Mouse (Mus musculus) kidney, adult 2 months (tissue): ENCODE results near the gene Tekt4. TPM values are rescaled to one million over a fixed set of nuclear protein-coding genes. Genes with fewer than 3 reads are reported as not detected.

Experiments
- DNase-seq: peaks from one replicate; pipeline ENCODE4 v3.0.0; 2021
- H3K27ac ChIP-seq: fragments of 200-500 bp; 2 replicates; pipeline ENCODE4 v1.5.1; 2012; ENCODE audit warnings: low read depth, low read length, control low read depth, inconsistent platforms; ENCODE audit not compliant: insufficient read depth
- H3K27me3 ChIP-seq: fragments of 200-500 bp; replicated peaks from 2 replicates; pipeline ENCODE4 v1.6.1; 2012; ENCODE audit warnings: mild to moderate bottlenecking, moderate library complexity, low read length, inconsistent platforms; ENCODE audit not compliant: control insufficient read depth, insufficient read depth
- H3K36me3 ChIP-seq: fragments of 200-500 bp; 2 replicates; pipeline ENCODE4 v1.6.1; 2012; ENCODE audit warnings: mild to moderate bottlenecking, moderate library complexity, low read length, inconsistent platforms; ENCODE audit not compliant: control insufficient read depth, insufficient read depth
- H3K4me1 ChIP-seq: fragments of 200-500 bp; 2 replicates; pipeline ENCODE4 v1.6.1; 2011; ENCODE audit warnings: low read length; ENCODE audit not compliant: control insufficient read depth, insufficient read depth
- H3K4me3 ChIP-seq: fragments of 200-500 bp; 2 replicates; pipeline ENCODE4 v1.5.1; 2011; ENCODE audit warnings: mild to moderate bottlenecking, low read depth, low read length, control low read depth; ENCODE audit not compliant: insufficient read depth
- CTCF ChIP-seq: fragments of 200-500 bp; conservative IDR thresholded peaks from 2 replicates; pipeline ENCODE4 v1.5.1; 2011; ENCODE audit warnings: low read depth, mild to moderate bottlenecking, control low read depth, low read length, moderate library complexity, mixed read lengths; ENCODE audit not compliant: insufficient read depth, insufficient read length
- POLR2A ChIP-seq: fragments of 200-500 bp; IDR thresholded peaks from one replicate; pipeline ENCODE4 v1.6.1; 2011; ENCODE audit warnings: low read depth, low read length, control low read depth
- WGBS: fragments of 180-500 bp; shearing (Covaris S2); methylation state at CpG from one replicate; pipeline ENCODE4 v1.1.7; 2018; 5-methylcytosine and 5-hydroxymethylcytosine counted together
- polyA plus RNA-seq: library from polyadenylated mRNA; depleted of rRNA; stranded (reverse); fragments of >200 nt; gene quantifications from 2 replicates; pipeline ENCODE4 v1.2.3, GENCODE M21; 2012; rRNA removed

Gene Tekt4
- polyA plus RNA-seq, 1 experiment: 0.08 TPM

- no peak for DNase-seq
- 87% methylated on average over 5 of the region's 5 CpGs for WGBS
- Histone ChIP-seq H3K36me3 (no peaks in the 10 kb centered on the region), H3K4me1 (no peaks in the 10 kb centered on the region), H3K27ac (no peak overlapping the region), H3K27me3 (no peaks in the 10 kb centered on the region), H3K4me3 (no peak overlapping the region)
- no peak for TF ChIP-seq CTCF
- TF ChIP-seq POLR2A: no peak
These were observed 65.1 kb downstream of the Tekt4 start for GRCm38 (mm10) chr17:25519511-25519910.

DNA sequence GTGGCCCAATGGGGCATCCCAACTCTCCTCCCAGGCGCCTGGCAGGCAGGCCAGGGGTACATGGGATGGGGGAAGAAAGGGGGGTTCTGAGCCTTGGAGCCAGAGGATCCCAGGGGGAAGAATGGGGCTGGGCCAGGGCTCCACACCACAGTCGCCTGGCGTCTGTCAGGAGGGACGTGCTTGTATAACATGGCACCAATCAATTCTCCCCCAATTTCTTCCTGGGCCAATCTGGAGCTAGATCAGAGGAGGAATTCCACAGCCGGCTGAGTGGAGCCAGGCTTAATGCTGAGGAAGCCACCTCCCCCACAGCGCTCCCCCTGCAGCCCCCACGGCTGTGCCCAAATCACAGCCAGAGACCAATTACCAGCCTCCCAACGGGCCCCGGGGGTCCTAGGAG lies 66.1 kb downstream of the Tekt4 start:
- TF ChIP-seq POLR2A: no peak
- no peak for TF ChIP-seq CTCF
- no peak overlapping the region for H3K4me3 ChIP-seq
- no peak for DNase-seq
- no peak overlapping the region for H3K27ac ChIP-seq
- H3K27me3 ChIP-seq: no peaks in the 10 kb centered on the region
- no peaks in the 10 kb centered on the region for H3K4me1 ChIP-seq
- WGBS: 36% methylated on average over 9 of the region's 9 CpGs
- no peaks in the 10 kb centered on the region for H3K36me3 ChIP-seq

DNA sequence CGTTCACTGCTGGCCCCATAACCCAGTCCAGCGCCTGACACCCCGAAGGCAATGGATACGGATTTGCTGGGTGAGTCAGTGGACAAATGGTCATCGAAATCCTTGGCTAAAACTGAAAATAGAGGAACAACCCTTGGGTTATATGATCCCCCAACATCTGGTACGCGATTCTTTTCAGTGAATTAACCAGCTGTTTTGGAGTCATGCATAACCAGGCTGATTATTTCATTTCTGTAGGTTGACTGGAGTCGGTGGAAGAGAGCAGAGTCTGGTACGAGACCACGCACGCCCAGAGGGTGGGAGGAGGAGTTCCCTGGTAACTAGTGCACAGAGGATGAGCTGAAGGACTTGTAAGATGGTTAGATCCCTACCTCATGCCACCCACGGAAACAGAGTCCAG lies 67.7 kb downstream of the Tekt4 start:
- Histone ChIP-seq H3K4me3 (no peak overlapping the region), H3K27me3 (no peaks in the 10 kb centered on the region), H3K4me1 (no peaks in the 10 kb centered on the region), H3K36me3 (no peaks in the 10 kb centered on the region), H3K27ac (no peak overlapping the region)
- WGBS: 60% methylated on average over 12 of the region's 12 CpGs
- DNase-seq: no peak
- no peak for TF ChIP-seq POLR2A
- no peak for TF ChIP-seq CTCF

Other genes starting within 250 kb of the Tekt4 start
- 121 and 123 TPM in 2 replicates for gene Gnptg, start 214.5 kb upstream of the Tekt4 start, polyA plus RNA-seq
- 20.0 and 21.6 TPM in 2 replicates for gene Tsr3, start 214.4 kb upstream of the Tekt4 start, polyA plus RNA-seq
- gene Baiap3, start 198.3 kb upstream of the Tekt4 start, polyA plus RNA-seq: 5.6 and 6.9 TPM in 2 replicates
- 110 and 128 TPM in 2 replicates for gene Ube2i, start 180.0 kb upstream of the Tekt4 start, polyA plus RNA-seq
- not detected in 2 replicates for gene Prss34, start 156.2 kb upstream of the Tekt4 start, polyA plus RNA-seq
- not detected in 2 replicates for gene Prss28, start 146.0 kb upstream of the Tekt4 start, polyA plus RNA-seq
- gene Prss29, start 136.0 kb upstream of the Tekt4 start, polyA plus RNA-seq: not detected in 2 replicates
- not detected in 2 replicates for gene Tpsab1, start 109.1 kb upstream of the Tekt4 start, polyA plus RNA-seq
- 1.8 and 2.4 TPM in 2 replicates for gene Tpsb2, start 88.3 kb upstream of the Tekt4 start, polyA plus RNA-seq
- gene Tpsg1, start 85.3 kb upstream of the Tekt4 start, polyA plus RNA-seq: 0.12 TPM in 1 of 2 replicates, not detected in the other
- gene Cacna1h, start 20.8 kb upstream of the Tekt4 start, polyA plus RNA-seq: 0.44 and 1.3 TPM in 2 replicates
- not detected in 2 replicates for gene Sstr5, start 42.7 kb downstream of the Tekt4 start, polyA plus RNA-seq
- gene Sox8, start 116.1 kb downstream of the Tekt4 start, polyA plus RNA-seq: 0.70 and 0.76 TPM in 2 replicates
- 31.6 and 35.4 TPM in 2 replicates for gene Lmf1, start 124.5 kb downstream of the Tekt4 start, polyA plus RNA-seq